Mouse (Mus musculus) gastrocnemius, postnatal 36 days (tissue): ENCODE measurements at regions not wholly inside any gene's neighbourhood (a gene's known extent, or its start where the extent isn't known, plus 50 kb on each side); places are given as distances from the start of the nearest gene placed in this dataset.

ENCODE experiments used
- DNase-seq, 2 experiments: peaks; one replicate each; pipeline ENCODE4 v3.0.0; 2022
- intact Hi-C: fragments of 180-260 bp; cut with DNase I; formaldehyde crosslinking; loops from one replicate; pipeline ENCODE4 v1.15.1; 2025

DNA sequence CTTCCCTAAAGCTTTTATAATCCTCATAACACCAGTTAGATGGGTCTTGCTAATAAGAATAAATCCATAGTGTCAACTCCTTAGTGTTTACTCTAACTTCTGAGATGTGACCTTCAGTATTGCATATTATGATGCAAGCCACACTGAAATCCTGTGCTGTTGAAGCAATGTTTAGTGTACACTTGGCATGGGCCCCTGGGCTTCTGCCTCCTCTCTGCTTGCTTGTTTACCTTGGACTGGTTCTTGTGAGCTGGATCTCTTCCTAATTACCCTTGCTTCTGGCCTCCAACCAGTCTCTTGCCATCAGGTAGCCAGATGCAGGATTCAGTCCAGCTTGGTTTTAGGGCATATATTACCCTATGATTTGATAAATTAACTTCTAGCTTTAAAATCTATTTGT lies 57.0 kb downstream of the Rgs2 start:
- no peak for DNase-seq
- intact Hi-C loops = no loop called here

DNA sequence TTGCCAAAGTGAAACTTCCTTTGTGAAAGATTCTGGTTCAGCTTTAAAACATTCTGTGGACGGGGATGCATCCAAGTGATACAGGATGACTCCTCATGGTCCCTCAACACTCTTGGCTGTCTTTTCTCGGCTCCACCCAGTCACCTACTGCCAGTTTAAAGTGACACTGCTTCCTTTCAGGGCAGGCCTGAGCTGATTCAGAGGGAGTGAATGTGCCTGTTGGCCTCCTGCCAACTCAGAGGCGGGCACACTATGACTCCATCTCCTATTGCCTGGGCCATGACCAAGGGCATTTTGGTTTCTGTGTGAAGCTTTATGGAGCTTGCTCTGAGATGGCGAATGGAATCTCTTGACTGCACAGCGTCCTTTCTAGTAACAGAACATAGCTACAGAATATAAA lies 62.5 kb downstream of the Rgs2 start:
- intact Hi-C loops = no loop called here
- peak; percentile 38 to 49 for DNase-seq

DNA sequence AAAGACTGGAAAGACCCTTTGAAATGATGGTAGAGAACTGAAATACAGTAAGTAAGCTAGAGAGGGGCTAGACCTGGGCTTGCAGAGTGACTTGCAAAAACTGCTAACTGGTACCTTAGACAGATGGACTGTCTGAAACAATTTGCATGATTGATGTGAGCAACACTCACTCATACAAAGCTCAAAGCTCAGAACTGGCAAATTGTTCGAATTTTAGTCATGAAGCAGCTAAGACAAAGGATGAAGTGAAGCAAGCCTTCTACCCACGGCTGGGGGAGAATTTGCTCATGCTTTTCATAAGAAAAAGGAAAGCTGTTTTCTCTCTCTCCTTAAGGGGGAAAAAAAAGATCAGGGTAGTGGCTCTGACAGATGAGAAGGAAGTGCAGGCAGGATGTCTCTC lies 64.5 kb downstream of the Rgs2 start:
- intact Hi-C loops = no loop called here
- DNase-seq = no peak

DNA sequence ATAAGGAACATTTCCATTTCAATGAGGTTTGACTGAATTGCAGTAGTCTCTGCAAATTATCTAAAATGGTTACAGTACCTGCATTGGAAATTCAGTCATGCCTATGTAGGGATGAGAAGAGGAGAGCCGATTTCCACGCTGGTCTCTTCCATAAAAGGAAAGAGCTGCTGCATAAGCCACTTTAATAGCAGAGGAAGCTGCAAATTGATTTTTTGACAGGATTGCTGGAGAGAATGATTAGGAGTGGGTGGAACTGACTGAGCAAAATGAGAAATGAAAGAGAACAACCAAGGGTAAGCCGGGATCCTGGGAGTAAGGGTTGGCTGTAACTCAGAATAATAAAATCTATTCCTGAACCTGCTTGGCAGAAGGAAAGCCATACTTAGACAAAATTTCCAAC lies 65.4 kb downstream of the Rgs2 start:
- DNase-seq = no peak
- intact Hi-C loops = no loop called here

DNA sequence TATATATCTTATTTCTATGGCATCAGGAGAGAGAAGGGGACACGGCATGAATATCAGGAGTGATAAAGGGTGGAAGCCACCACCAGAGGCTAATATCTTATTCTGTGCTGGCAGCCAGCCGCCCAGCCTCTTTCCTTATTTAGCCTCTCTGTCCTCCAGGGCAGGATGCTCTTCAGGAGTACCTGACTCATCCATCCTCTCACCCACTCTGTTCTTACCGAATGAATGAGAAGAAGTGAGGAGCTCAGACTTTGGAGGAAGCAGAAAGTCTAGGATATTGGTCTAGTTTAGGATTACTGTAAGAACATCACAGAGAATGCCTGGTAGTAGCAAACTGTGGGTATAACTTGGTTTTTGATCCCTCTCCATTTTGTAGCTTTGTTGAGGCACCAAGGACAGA lies 73.2 kb downstream of the Rgs2 start:
- intact Hi-C loops = no loop called here
- no peak for DNase-seq

DNA sequence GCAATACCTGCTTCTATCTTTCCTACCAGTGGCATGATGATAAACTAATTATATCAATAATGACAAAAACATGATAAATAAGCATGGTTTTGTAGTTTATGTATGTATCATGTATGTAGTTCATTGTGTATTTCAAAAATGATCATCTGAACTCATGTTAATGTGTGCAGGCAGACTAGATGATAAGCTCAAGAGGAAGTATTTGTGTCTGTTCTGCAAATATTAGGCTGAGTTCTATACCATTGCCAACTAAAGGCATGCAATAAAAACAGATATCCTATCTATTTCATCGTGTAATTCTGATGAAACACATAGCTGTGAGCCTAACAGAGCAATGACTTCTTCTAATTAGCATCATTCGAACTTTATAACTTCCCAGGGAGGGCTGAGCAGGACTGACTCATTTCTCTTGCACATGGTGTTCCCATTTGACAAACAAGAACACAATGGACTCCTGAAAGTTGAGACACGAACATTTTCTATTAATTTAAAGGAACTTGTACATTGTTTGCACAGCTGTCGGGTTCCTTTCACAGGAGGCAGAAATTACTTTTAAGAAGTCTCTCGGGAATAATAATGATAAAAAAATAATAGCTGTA lies 74.3 kb downstream of the Rgs2 start:
- DNase-seq = no peak
- intact Hi-C loops = no loop called here

DNA sequence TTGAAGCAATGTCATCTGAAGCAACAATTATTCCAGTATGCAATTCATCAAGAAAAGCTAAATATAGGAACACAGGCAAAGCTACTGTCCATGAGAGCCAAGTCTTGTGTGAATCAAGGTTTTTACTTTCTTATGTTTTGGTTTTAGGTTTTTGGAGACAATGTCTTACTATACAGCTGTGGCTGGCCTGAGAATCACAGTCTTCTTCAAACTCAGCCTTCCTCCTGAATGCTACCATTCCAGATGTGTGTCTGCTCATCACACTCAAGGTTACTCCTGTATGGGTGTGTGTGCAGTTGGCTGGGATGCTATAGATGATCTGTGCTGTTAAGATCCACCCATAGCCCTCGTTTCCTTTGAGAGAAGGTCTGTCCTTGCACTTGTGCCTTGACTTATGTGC lies 81.5 kb downstream of the Rgs2 start:
- intact Hi-C loops = no loop called here
- DNase-seq = no peak

DNA sequence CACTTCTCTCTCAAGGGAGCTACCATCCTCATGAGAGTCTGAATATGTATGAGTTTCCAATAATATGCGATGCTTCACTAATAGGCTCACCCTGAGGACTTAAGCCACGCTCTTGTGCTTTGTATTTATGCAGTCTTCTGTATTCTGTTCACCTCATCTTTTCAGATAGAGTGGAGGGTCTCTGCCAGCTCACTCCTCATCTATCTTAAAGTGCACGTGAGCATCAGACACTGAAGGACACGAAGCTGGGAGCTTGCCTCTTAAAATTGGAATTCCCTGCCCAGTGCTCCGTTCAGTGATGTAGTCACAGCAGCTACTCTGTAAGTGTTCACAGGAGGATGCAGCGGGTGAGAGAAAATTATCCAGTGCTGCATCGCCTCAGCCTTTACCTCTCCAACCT lies 83.7 kb downstream of the Rgs2 start:
- intact Hi-C loops = no loop called here
- no peak for DNase-seq

DNA sequence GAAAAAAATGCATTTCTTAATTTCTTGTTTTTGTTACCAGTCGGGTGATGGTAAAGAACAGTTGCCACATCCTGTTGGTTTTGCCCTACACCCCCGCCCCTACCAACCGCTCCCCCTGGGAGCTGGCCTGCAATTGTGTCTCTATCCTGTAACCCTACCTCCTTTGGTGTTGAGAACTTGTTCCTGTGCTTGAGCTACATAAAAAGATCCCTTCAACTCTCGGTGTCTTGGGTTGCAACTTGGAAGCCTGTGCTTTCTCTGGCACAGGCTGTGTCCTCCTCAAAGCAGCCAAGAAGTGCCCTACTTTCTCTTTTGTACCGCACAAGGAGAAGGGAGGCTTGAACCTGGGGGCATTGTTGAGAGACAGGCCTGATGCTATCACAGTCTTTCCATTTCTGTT lies 85.0 kb downstream of the Rgs2 start:
- DNase-seq = no peak
- intact Hi-C loops = no loop called here

DNA sequence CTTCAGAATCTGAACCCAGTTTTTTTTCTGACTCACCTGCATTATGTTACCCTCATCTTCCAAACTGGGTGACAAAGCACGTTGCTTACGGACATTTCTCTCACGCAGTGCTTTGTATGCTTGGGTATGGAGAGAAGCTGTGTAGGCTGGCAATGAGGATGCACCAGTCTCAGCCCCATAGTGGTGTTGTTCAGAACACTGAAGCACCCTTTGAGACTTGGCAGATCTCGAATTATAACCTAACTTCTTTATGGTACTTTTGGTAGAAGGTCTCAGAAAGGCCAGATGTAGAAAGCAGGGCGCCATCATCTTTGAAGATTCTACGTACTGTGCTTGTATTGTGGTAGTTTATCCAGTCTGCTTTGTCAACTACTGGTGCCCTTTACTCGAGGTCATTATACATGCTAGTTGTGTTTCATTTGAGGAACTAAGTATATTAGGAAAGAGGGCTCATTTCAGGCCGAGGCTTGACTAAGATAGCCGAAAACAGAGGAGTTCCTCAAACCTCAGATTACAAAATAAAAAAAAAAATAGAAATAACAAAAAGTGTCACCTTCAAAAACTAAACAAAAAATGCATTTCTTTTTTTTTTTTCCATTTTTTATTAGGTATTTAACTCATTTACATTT lies 85.7 kb downstream of the Rgs2 start:
- no peak for DNase-seq
- intact Hi-C loops = no loop called here

DNA sequence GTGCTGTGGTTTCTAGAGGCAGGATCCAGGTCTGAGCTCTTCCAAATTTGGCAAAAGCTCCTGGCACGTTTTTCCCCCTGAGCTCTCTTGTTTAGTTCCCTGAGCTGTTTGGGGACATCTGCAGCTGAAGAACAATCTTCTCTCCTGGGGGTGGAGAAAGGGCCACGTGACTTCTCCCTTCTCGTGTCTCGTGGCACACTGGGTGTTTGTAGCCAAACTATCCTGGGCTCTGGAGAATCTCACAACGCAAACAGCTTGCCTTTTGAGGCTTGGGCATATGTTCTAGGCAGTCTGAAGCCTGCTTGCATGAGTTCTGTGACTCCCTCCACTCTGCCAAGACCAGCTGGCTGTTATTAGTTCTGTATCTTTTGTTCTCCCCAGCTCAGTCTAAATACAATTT lies 86.3 kb downstream of the Rgs2 start:
- intact Hi-C loops = no loop called here
- DNase-seq = peak in 1 of 2 experiments; percentile 22

DNA sequence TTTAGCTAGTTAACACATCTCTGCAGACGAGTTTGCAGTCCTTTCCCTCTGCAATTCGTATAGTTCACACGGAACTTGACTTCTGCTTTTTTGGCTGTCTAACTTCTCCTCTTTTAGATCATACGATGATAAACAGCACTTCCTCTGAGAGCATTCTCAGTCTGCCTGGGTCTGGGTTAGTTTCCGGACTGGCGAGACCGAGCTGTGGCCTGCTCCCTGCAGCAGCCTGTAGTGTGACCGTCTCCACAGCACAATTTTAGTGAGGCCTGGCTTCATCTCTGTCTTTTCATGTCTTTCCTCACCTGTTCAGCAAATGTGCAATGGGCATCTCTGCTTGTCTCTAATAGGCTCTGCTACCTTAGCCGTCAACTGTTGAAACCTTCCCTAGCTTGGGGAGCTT lies 87.4 kb downstream of the Rgs2 start:
- peak in 1 of 2 experiments; percentile 16 for DNase-seq
- intact Hi-C loops = no loop called here

DNA sequence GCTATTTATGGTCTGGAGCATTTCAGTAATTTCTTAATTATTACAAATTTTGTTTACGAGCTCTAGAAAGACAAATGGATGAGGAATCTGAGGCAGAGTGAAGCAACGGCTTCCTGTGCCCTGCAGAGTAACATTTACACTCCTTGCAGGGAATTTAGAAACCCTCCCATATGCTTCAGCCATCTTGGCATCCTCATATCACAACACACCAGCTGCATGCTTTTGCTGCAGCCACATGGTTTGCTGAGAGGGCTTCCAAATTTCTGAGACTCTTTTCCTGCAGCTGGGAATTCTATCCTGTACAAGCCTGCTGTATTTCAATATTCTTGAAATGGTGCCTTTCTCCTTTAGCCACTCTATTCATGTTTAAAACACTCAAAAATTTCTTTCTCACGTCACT lies 91.4 kb downstream of the Rgs2 start:
- DNase-seq = no peak
- intact Hi-C loops = no loop called here

DNA sequence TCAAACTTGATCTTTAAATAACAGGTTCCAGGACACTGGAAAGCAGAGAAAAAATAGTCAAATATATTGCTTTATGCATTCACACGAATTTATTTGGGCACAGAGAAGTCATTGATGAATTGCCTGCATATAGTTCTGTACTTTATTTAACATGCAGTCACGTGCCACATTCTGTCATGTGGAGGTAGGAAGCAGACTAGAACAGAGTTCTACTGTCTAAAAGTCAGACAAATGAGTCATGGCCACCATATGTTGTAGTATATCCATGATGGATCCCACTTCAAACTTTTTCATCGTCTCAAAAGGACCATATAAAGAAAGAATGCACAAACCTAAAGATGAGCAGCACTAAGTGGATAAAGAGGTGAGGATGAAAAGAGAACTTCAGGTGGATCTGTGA lies 92.7 kb downstream of the Rgs2 start:
- intact Hi-C loops = no loop called here
- DNase-seq = no peak

DNA sequence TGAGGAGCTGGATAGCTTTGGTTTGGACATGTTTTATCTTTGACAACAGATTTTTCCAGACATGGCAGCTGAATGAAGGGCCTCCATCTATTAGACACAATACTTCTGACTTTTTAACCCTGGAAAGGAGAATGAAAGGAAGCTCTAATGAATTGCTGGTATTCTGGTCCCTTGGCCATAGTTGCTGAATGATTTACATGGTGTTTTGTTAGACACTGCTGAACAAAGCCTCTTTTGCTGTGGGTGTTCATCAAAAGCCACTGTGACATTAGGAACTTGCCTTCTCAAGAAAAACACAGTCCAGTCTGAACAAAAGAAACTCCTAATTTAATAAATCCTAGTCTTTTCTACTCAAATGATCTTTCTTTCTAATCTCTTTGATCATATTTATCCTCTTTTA lies 93.4 kb downstream of the Rgs2 start:
- intact Hi-C loops = no loop called here
- no peak for DNase-seq

DNA sequence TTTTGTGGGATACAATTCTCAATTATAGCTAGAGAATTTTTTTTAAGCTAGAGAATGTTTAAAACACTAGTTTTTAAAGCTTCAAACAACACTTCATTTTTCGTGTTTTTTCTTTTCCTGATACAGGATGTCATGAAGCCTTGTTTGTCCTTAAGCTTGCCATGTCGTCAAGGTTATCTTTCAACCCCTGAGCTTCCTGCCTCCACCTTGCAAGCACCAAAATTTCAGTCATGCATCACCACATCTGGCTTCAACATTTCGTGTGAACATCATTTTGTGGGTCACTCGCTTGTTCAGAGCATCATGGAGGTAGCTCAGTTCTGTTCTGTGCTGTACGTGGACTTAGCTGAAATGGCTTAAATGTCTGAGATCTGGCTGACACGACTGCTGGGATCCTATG lies 96.6 kb downstream of the Rgs2 start:
- no peak for DNase-seq
- intact Hi-C loops = no loop called here

DNA sequence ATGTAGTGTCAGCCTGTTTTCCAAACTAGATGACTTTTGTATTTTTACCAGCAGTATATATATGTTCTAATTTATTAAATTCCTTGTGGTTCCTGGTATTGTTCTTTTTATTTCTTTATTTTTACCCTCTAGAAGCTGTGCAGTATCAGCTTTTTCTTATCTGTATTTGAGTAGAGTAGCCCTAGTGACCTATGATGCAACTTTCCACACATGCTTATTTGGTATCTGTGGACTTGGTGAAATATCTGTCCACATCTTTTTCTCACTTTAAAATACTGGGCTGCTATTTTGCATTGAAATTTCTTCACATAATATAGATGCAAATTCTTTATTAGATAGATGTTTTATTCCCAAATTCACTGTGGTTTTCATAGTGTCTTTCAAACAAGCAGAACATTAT lies 97.1 kb downstream of the Rgs2 start:
- intact Hi-C loops = no loop called here
- no peak for DNase-seq

DNA sequence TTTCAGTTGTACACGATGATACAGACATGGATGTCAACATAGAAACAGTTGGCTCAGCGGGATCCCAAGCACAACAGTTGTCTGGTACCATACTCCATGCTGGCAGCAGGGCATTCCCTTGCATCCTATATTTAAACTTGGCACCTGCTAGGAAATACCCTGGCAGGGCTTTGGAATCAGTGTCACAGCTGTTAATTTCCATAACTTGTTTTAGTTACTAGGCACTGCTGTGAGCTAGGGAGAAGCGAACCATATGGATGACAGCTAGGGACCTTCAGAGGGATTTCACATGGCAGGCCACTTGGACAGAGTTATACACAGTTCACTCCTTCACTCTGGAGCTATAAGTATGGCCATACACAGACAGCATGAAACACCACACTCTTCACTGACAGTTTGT lies 100.0 kb downstream of the Rgs2 start:
- intact Hi-C loops = no loop called here
- DNase-seq = no peak

DNA sequence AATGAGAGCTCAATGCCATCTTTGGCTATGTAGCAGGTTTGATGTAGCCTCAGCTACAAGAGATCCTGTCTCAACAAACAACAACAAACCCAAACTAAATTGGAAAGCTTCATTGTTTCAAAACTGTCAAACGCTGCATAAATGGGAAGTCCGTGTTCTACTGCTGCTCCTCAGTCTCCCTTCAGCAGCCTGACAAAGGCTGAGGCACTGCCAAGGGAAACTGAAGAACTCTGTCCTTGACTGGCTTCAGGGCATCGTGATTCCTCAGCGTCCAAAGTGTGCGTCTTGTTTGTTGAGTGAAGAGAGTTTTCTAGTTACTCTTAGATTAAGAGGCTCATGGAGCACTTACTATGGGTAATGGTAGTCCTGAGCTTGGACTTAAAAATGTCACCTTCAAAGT lies 100.7 kb downstream of the Rgs2 start:
- no peak for DNase-seq
- intact Hi-C loops = no loop called here

DNA sequence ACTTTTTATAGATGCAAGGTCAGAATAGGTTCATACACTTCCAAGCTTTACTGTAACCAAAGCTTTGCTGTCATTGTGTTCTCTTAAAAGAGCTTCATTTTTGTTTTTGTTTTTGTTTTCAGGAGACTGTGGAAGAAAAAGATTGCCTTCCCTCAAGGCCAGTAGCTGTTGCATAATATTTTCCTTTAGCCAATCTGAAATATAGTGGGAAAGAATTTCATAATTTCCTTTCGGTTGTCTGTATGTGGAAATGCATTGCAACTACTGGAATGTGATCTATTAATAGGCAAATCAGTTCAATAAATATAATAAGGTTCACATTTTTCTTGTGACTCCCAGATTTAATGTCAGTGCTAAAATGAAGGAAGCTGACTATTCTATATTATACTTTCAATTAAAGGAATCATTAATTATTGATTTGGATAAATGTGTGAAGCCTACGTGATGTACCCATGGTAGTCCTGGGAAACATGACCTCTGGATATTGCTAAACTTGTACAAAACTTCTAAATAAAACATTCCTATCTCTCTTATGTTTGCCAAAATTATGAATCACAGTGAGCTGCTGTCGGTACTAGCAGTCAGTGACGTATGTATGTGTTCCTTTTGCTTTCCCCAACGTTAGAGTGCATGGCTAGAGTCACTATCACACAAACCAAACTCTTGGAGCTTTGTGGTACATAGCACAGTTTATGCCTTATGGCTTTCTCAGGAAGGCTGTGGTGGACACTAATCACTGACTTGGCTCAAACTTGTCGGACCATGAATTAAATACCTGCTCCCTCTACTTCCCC lies 102.6 kb downstream of the Rgs2 start:
- no peak for DNase-seq
- intact Hi-C loops = no loop called here

DNA sequence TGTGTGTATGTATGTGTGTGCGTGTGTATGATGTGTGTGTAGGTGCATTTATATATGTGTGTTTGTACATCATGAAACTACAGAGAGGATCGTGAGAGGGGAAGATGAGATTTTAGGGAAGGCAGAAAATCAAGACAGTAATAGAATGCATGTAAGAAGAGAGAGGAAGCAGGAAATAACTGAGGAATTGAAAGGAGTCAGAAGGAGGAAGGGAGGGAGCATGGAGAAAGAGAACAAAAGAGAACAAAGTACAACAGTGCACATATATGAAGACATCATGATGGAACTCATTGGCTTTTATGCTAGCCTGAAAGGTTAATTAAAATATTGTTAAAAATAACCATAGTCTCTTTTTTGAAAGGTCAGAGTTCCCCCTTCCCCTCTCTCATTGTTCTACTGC lies 111.4 kb downstream of the Uchl5 start:
- DNase-seq = no peak
- intact Hi-C loops = no loop called here

DNA sequence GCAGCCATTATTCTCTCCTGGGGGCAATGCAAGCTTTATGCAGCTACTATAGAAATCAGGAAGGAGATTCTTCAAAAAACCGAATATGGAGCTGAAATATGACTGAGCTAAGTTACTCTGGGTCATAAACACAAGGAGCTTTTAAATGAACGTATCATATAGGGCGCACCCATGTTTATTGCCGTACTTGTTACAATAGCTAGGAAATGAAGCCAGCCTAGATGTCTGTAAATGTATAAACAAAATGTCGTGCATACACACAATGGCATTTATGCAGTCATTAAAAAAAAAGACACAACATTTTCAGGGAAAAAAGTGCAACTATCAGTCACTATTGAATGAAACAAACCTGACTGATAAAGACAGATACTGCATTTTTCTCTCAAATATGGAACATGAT lies 111.0 kb downstream of the Uchl5 start:
- intact Hi-C loops = no loop called here
- no peak for DNase-seq
